Mouse (Mus musculus) hindbrain, embryonic 12.5 days (tissue): ENCODE results near the gene Ptprs. TPM values are rescaled to one million over a fixed set of nuclear protein-coding genes. Genes with fewer than 3 reads are reported as not detected.

Experiments used
- ATAC-seq: fragments of 200-750 bp; cut with Nextera tagmentation; 2 replicates; pipeline ENCODE4 v1.8.0; 2017; ENCODE audit warnings: moderate TSS enrichment; ENCODE audit not compliant: low FRiP score
- H3K27ac ChIP-seq: fragments of 300-500 bp; sonication (generic); 2 replicates; pipeline ENCODE4 v1.5.1; 2016; ENCODE audit warnings: mild to moderate bottlenecking
- H3K27me3 ChIP-seq: fragments of 300-500 bp; sonication (generic); 2 replicates; pipeline ENCODE4 v1.6.1; 2016; ENCODE audit warnings: mild to moderate bottlenecking
- H3K36me3 ChIP-seq: fragments of 300-500 bp; sonication (generic); 2 replicates; pipeline ENCODE4 v1.6.1; 2016; ENCODE audit warnings: mild to moderate bottlenecking
- H3K4me1 ChIP-seq: fragments of 300-500 bp; sonication (generic); 2 replicates; pipeline ENCODE4 v1.6.1; 2016
- H3K4me2 ChIP-seq: fragments of 300-500 bp; sonication (generic); replicated peaks from 2 replicates; pipeline ENCODE4 v1.6.1; 2016; ENCODE audit warnings: mild to moderate bottlenecking
- H3K4me3 ChIP-seq: fragments of 300-500 bp; sonication (generic); 2 replicates; pipeline ENCODE4 v1.5.1; 2016; ENCODE audit warnings: mild to moderate bottlenecking
- H3K9ac ChIP-seq: fragments of 300-500 bp; sonication (generic); 2 replicates; pipeline ENCODE4 v1.6.1; 2016; ENCODE audit warnings: mild to moderate bottlenecking, moderate library complexity
- H3K9me3 ChIP-seq: fragments of 300-500 bp; sonication (generic); replicated peaks from 2 replicates; pipeline ENCODE4 v1.6.1; 2016; ENCODE audit warnings: mild to moderate bottlenecking
- WGBS: fragments of 180-500 bp; shearing (Covaris S2); methylation state at CpG from one replicate; pipeline ENCODE4 v1.1.7; 2016; 5-methylcytosine and 5-hydroxymethylcytosine counted together
- microRNA-seq: library from miRNA; unstranded; fragments of <30 nt; microRNA quantifications from one replicate; pipeline ENCODE4, GENCODE M21; 2017
- polyA plus RNA-seq: library from polyadenylated mRNA; unstranded; fragments of >200 nt; fragmentation: Nextera tagmentation; extraction: Ambion mirVana; gene quantifications from 2 replicates; pipeline ENCODE4 v1.2.1, GENCODE M21; 2016

Ptprs gene
- polyA plus RNA-seq, 1 experiment from 2014 or later: 316 TPM

GRCm38 (mm10) chr17:56365791-56366673, 110.3 kb downstream of the Ptprs start:
- H3K27me3 ChIP-seq: no peaks in the 10 kb centered on the region
- H3K27ac ChIP-seq: peak overlapping the region; percentile 74
- H3K4me1 ChIP-seq: peaks cover 39% of the 10 kb centered on the region
- no peak overlapping the region for H3K9ac ChIP-seq
- peak; percentile 53 for ATAC-seq
- no peaks in the 10 kb centered on the region for H3K9me3 ChIP-seq
- no peak overlapping the region for H3K4me2 ChIP-seq
- peaks cover 53% of the 10 kb centered on the region for H3K36me3 ChIP-seq
- WGBS: 54% methylated on average over 7 of the region's 7 CpGs
- no peak overlapping the region for H3K4me3 ChIP-seq

Small RNA genes within 50 kb of the gene (microRNA-seq; reads per million reads assigned to microRNA genes)
- 7.0 reads per million, percentile 16 among the genes with 10 or more reads in this experiment for gene Mir6977

Other genes starting within 250 kb of the Ptprs start
- 19.5 and 19.8 TPM in 2 replicates for gene Fem1a, start 219.7 kb downstream of the Ptprs start, polyA plus RNA-seq
- gene Ticam1, start 199.7 kb downstream of the Ptprs start, polyA plus RNA-seq: 2.3 and 2.5 TPM in 2 replicates
- 37.1 and 37.2 TPM in 2 replicates for gene Plin3, start 183.6 kb downstream of the Ptprs start, polyA plus RNA-seq
- not detected in 2 replicates for gene Arrdc5, start 176.2 kb downstream of the Ptprs start, polyA plus RNA-seq
- 95.7 and 99.9 TPM in 2 replicates for gene Uhrf1, start 173.2 kb downstream of the Ptprs start, polyA plus RNA-seq
- gene Kdm4b, start 150.4 kb downstream of the Ptprs start, polyA plus RNA-seq: 75.3 and 86.9 TPM in 2 replicates
- gene Znrf4, start 35.9 kb upstream of the Ptprs start, polyA plus RNA-seq: not detected in 2 replicates
- 1.8 and 2.0 TPM in 2 replicates for gene Gm20219, start 77.9 kb upstream of the Ptprs start, polyA plus RNA-seq
- 93.5 and 105 TPM in 2 replicates for gene Safb2, start 108.1 kb upstream of the Ptprs start, polyA plus RNA-seq
- 161 and 162 TPM in 2 replicates for gene Safb, start 108.3 kb upstream of the Ptprs start, polyA plus RNA-seq
- 184 and 193 TPM in 2 replicates for gene 2410015M20Rik, start 133.3 kb upstream of the Ptprs start, polyA plus RNA-seq
- 1,045 and 1,230 TPM in 2 replicates for gene Rpl36, start 136.9 kb upstream of the Ptprs start, polyA plus RNA-seq
- gene Lonp1, start 150.4 kb upstream of the Ptprs start, polyA plus RNA-seq: 50.6 and 55.5 TPM in 2 replicates
- gene Catsperd, start 151.7 kb upstream of the Ptprs start, polyA plus RNA-seq: 0.74 and 0.98 TPM in 2 replicates
- 98.2 and 105 TPM in 2 replicates for gene Ranbp3, start 196.8 kb upstream of the Ptprs start, polyA plus RNA-seq
- gene Ndufa11, start 241.3 kb upstream of the Ptprs start, polyA plus RNA-seq: 323 and 382 TPM in 2 replicates
- gene Vmac, start 241.5 kb upstream of the Ptprs start, polyA plus RNA-seq: 15.3 and 18.1 TPM in 2 replicates